Mouse (Mus musculus): ENCODE results near the gene Mkrn2.

DNA sequence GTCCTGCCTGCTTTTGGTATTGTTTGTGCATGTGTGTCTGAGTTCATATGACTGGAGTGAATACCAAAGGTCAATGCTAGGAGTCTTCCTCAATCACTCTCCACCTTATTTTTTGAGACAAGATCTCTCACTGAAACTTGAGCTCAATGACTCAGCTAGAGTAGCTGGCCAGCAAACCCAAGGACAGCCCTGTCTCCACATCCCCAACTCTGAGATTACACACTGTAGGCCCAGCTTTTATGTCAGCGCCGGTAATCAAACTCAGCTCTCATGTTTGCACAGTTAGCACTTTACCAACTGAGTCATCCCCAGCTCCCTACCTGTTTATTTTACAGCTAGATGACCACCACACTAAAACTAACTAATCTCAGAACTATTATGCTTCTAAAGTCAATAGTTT, 32.3 kb downstream of the Mkrn2 start:
- TF ChIP-seq POLR2A (IDR thresholded peaks at IDR 0.05; ENCODE audit: insufficient read depth, low read depth, low read length) (no peak), CTCF (IDR thresholded peaks at IDR 0.05; ENCODE audit: insufficient read depth, low read depth, low read length) (no peak)

All from olfactory bulb, adult 2 months (tissue).